Mouse (Mus musculus): ENCODE measurements around the gene Vgll1. TPM values are rescaled to one million over a fixed set of nuclear protein-coding genes. Genes with fewer than 3 reads are reported as not detected.
A peak's percentile ranks its signal among the peaks of the same experiment; 100 is the strongest.

The Vgll1 gene
- not detected for total RNA-seq (2021)
- long read RNA-seq, experiment 1, result 0 reads
- long read RNA-seq, experiment 2, result 0 reads

DNA sequence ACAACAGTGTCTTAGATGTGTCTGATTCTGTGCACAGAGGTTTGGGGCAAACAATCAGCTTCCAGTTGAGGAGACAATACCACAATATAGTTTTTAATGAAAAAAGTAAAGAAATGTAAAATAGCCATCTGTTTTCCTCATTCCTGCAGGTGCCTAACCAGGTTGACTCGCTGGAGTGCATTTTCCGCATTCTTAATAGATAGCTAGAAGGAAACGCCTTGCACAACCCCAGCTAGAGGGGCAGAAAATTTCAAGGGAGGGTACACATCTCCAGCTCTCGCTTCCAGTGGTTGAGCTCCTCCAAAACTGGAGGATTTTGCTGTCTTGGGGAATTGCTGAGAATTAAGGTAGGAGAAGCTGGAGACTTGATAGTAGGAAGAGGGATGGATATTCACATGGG lies at the start of gene Vgll1:
Vgll1 (plus strand) TSS at position 301 of the 400 bp plus-strand sequence.
- no peak for DNase-seq (ENCODE audit: low spot score in 2 of 2)

DNA sequence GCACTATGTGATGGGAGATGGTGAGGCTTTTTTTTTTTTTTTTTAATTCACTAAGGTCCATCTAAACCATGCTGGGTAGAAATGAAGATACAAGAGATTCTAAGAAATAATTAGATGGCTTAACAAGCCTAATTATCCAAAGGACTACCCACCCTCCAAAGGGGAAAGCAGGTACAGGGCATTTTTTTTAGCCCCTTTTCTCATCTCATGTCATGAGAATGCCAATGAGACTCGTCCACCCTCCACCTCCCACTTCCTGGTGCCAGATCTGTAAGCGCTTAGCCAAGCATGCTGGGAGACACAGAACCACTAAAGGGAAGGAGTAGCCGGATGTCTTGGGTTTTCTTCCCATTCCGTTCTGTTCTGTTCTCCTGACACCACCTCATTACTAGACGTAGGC lies 45.1 kb upstream of the Vgll1 start, which contains the start of gene Brs3:
Brs3 (plus strand) TSS at position 301 of the 400 bp plus-strand sequence.
- DNase-seq (ENCODE audit: low spot score in 2 of 2), result no peak

DNA sequence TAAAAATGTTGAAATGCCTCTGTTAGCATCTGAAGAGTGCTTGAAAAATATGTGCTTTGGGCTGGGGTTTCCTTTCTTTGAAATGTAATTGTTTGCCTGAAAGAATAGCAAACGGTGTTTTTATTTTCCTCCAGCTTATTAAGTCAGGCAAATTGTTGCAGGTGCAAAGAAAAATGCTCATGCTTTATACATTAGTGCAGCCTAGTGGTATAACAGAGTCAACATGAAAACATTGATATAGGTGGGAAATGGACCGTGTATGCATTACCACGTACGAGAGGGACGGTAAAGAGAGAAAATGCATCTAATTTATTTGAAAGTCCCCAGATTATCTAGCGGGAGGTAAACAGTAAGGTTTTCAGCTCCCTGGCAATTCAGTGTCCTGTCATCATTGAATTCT lies 44.0 kb upstream of the Vgll1 start:
- no peak for DNase-seq (ENCODE audit: low spot score in 2 of 2)

DNA sequence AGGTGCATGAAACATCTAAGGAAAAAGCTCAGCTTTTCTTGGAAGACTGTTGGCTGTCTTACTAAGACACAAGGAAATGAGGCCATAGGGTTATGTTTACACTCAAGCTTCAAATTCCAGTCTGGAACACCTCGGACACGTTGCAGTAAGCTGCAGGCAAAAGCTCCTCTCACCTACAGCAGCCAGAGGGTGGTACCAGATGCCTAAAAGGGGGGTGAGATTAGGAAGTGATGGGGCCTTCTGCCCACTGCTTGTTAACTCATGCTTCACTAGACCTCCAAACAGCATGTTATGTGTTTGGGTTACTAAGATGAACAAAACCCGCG lies 35.1 kb upstream of the Vgll1 start:
- DNase-seq (ENCODE audit: low spot score in 2 of 2), result no peak

DNA sequence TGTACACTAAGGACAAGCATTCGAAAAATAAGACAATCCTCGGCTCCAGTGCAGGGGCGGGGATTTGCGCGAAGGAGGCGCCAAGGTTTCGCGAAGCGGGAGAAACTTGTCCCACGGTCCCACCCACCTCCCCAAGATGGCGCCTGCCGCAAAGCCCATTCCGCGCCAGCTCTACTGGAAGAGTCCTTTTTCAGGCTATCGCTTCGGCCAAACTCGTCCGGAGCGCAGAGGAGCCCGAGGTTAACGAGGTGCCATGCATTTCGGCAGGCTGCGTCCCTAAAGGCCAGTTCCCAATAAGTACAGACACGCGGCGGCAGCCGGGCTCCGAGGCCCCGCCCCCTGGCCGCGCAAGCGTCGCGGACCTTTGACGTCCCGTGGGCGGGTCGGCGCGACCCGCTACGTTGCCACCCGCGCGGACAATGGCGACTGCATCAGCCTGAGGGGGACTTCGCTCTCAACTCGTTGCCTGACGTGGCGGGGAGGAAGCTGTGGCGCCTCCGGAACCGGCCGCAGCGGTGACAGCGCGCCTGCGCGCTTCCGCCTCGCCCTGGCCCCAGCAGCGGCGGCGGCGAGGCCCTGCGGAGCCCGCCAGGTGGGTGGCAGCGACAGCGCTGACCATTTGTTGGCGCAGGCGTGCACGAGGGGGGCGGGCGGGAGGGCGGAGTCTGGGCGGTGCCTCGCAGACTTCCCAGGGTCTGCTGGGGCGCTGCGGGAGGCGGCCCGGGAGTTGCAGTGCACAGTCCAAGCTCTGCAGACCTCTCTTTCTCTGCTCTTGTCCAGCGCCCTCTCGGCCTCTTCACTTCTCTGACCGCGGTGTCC lies 34.5 kb upstream of the Vgll1 start, which contains the start of gene Htatsf1:
Htatsf1 (plus strand) TSS at position 410 of the 819 bp plus-strand sequence.
- peak; percentile 79 to 87 for DNase-seq (ENCODE audit: low spot score in 2 of 2)

DNA sequence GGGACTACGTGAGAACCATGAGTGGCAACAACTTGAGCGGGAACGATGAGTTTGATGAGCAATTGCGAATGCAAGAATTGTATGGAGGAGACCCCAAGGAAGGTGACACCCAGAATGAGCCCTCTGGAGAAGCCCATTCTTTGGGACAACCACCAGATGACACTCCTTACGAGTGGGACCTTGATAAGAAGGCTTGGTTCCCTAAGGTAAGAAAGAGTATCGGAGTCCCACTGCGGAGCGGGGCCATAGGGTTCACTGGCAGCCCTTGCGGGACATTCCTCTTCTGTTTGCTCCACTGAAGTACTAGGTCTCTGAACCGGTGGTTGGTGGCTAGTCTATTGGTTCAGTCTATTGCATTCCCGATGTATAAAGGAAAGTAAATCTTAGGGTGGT lies 33.9 kb upstream of the Vgll1 start:
- no peak for DNase-seq (ENCODE audit: low spot score in 2 of 2)

DNA sequence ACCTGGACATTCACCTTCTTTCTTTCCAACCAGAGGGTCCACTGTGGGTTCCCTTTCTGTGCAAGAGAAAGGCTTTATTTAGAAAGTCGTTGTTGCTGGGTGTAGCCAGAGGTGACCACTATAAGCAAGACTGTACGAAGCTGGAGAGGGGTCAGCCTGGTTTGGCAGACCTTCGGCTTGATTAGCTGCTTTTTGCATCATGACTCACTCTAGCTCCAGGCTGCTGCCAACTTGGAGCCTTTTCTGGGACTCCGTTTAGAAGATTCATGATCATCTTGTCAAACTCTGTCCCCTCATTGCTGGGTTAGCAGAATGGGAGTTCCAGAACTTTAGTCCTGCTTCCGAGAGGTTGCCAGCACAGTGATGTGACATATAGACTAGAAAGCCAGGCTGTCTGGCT lies 6.4 kb upstream of the Vgll1 start:
- DNase-seq (ENCODE audit: low spot score in 2 of 2), result no peak

DNA sequence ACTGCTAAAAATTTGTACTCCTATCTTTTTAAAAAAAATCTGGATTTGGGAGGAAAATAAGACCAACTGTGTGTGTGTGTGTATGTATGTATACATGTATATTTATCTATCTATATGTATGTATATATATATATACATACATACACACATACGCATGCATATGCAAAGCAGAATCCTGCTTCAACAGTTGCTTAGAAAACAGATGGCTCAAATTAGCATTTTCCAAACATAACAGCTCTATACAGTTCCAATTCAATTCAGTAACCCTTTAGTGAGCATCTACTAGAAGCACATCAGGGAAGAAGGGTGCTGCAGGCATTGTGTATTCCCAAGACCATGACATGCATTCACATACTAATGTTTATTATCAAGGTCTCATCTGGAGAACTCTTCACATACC lies 15.5 kb downstream of the Vgll1 start:
- DNase-seq (ENCODE audit: low spot score in 2 of 2), result no peak

DNA sequence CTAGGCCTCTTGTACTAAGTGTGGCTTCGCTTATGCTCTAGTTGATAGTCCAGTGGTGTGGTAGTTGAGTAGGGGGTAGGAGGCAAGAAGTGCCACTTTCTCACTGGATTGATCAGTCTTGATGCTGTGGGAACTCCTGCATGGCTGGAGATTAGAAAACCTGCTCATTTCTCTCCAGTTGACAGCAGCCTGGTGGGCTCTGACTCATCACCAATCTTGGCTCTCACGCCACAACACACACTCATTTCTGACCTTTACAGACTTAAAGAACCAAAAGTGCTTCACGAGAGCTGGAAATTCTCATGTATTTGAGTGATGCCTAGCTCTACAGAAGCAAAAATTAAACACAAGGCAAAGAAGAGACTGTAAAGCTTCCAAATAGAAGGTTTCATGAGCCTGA lies 19.1 kb downstream of the Vgll1 start:
- no peak for DNase-seq (ENCODE audit: low spot score in 2 of 2)

DNA sequence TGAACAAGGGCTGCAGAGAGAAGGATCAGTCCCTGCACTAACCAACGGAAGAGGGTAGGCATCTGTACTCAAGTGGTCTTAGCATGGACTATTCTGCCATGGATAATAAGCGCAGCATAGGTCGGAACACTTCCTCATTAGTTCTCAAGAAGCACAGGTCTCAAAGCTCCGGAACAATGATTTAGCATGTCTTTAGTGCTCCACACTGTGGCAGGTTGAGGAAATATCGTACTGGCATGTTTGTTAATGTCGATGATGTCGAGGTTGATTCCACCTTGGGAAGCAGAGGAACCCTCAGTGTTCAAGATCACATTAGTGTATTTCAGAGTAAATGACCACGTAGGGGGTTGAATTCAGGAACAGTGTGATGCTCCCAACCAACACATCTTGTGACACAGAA lies 30.2 kb downstream of the Vgll1 start:
- DNase-seq (ENCODE audit: low spot score in 2 of 2), result peak in 1 of 2 experiments; percentile 9

DNA sequence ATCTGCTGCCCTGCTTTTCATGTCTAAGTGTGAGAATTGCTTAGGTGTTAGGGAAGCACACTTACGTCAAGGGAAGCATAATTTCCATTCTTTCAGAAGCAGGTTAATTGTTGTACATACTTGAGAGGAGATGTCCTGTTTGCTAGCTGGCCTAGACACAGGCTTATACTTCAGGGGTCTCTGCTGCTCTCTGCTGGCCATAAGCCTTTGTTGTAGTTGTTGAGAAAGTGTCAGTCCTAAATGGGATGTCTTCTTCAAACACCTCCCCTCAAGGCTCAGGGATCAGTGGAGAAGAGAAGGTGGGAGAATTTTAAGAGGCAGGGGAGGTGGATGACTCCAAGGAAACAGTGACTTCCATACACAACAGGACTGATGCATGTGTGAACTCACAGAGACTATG lies 32.9 kb downstream of the Vgll1 start:
- DNase-seq (ENCODE audit: low spot score in 2 of 2), result no peak

DNA sequence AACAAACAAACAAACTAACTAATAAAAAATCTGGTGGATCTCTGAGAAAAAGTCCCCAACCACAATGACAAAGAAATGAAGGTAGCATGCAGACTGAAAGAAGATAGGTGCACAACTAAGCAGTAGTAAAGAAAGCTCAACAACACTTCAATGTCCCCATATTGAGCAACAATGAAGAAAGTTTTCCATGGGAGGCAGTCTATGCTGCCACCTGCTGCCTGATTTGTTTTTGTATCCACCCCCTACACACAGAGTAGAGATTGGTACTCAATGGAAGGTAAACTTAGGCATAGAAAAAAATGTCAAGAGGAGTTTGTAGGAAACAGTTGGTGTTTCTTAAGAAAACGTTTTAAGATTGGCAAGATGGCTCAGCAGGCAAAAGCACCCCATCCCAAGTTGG lies 42.7 kb downstream of the Vgll1 start:
- DNase-seq (ENCODE audit: low spot score in 2 of 2), result no peak

DNA sequence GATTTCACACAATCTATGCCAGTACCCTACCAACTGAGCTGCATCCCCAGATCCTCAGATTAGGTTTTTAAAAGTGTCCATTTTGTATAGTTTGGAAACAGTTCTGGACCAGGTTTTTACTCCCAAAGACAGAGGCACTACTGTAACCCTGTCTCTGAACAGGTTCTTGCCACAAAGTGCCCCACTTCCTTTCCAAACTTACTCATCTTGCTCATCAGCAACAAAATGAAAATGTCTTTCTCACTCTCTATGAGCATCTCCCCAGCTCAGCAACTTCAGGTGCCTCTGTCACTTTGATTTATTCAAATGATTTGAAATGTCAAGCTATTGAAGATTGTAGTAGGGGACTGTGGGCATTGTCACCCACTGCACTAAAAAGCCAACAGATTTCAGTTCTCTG lies 49.7 kb downstream of the Vgll1 start:
- DNase-seq (ENCODE audit: low spot score in 2 of 2), result no peak

DNA sequence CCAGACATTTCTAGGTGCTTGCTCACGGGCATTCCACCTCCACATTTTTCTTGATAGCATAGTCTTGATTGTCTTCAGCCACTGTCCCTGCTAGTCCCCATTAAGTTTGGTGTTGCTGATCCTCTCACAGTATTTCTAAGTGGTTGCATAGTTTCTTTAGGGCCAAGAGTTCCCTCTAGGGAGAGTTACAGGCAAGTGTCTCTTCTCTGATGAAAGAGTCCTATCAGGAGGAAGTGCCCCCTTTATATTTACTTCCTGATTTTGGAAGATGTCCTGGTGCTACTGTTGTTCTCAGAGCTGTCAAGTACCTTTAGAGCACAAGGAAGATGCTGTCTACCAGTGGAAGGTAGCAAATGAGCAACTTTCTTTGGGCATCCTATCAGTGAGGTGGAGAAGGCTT lies 65.6 kb downstream of the Vgll1 start:
- no peak for DNase-seq (ENCODE audit: low spot score in 2 of 2)

Other genes with a start within 250 kb of the Vgll1 start
- not detected for gene Adgrg4, start 217.9 kb upstream of the Vgll1 start, total RNA-seq (2021)
- gene Brs3, start 45.0 kb upstream of the Vgll1 start, total RNA-seq (2021), result under 1 TPM; 0.45 to 0.67 TPM
- gene Htatsf1, start 34.5 kb upstream of the Vgll1 start, total RNA-seq (2021), result 10 to 100 TPM; 62.5 to 67.9 TPM
- gene Cd40lg, start 124.0 kb downstream of the Vgll1 start, total RNA-seq (2021), result not detected